Mouse (Mus musculus) liver, postnatal 0 days (tissue): ENCODE measurements around the gene Dnmt3l.

ENCODE experiments used
- CTCF ChIP-seq: sonication (generic); IDR thresholded peaks from 2 replicates; pipeline ENCODE4 v1.5.1; 2016; ENCODE audit warnings: antibody characterized with exemption, low read depth
- EP300 ChIP-seq: IDR thresholded peaks from 2 replicates; pipeline ENCODE4 v1.6.1; 2016; ENCODE audit warnings: antibody characterized with exemption, low read depth, mild to moderate bottlenecking

- peak; percentile 22; the same call in 1 of the 2 replicates for TF ChIP-seq EP300
- no peak for TF ChIP-seq CTCF
These were observed 50.9 kb downstream of the Dnmt3l start for GRCm38 (mm10) chr10:78092725-78093029.
